Mouse (Mus musculus): ENCODE data around the gene Sik3. TPM values are rescaled to one million over a fixed set of nuclear protein-coding genes. Genes with fewer than 3 reads are reported as not detected.
A peak's percentile ranks its signal among the peaks of the same experiment; 100 is the strongest.
"Not testable (repeated sequence)": the region's sequence is repeated elsewhere in the genome, so short reads cannot be mapped to it uniquely, and the experiment has no call there.

Gene Sik3
- total RNA-seq, 1 experiment from 2014 or later = 25.1 TPM

DNA sequence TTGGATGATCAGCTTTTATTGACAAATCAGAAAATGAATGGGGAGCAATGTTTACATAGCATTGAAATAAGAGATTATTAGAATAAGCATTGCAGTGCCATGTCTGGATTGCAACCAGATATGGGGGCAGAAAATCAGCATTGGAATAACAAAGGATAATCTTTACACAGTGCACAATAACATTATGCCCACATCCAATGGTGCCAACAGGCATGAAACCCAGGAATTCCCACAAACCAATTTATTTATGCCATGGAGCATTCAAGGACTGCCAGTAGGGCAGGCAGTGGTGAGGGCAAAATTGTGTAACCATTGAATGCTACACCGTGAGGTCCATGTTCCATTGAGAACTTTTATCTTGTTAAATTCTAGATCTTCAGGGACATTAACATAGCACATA lies 129.4 kb downstream of the Sik3 start:
- no peak for ATAC-seq (replicated peaks; ENCODE audit: low read depth, poor library complexity, severe bottlenecking)

DNA sequence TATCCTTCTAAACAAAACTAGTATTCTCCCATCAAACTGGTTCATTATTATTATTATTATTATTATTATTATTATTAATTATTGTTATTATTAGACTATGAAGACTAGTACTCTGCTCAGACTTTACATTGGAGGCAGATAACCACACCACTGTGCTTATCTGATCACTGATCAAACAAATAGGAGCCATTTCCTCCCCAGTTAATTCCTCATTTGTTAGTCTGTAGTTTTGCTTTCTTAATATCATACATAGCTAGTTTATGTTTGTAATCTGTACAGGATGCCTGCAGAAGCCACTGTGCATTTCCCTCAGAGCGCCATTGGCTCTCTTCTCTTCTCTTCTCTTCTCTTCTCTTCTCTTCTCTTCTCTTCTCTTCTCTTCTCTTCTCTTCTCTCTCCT lies 129.9 kb downstream of the Sik3 start:
- no peak for ATAC-seq (replicated peaks; ENCODE audit: low read depth, poor library complexity, severe bottlenecking)

DNA sequence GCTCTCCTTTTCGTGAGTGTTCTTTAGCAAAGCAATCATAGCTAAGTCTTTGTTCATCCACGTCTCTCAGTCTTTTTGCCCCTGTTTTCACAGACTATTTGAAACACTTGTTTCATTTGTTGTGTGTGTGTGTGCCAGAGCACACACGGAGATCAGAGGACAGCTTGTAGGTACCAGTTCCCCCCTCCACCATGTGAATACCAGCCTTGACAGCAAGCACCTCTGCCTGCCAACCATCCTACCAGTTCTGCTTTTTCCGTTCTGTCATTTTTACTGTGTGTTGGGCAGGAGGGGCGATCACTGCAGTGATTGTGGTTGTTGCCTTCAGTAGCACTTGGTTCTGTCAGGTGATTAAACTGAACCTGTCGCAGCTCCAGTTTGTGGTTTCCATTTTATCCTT lies 132.4 kb downstream of the Sik3 start:
- no peak; the same call in 1 of the 2 replicates for ATAC-seq (replicated peaks; ENCODE audit: low read depth, poor library complexity, severe bottlenecking)

GRCm38 (mm10) chr9:46146437-46146836 lies 133.8 kb downstream of the Sik3 start:
- no peak for ATAC-seq (replicated peaks; ENCODE audit: low read depth, poor library complexity, severe bottlenecking)

DNA sequence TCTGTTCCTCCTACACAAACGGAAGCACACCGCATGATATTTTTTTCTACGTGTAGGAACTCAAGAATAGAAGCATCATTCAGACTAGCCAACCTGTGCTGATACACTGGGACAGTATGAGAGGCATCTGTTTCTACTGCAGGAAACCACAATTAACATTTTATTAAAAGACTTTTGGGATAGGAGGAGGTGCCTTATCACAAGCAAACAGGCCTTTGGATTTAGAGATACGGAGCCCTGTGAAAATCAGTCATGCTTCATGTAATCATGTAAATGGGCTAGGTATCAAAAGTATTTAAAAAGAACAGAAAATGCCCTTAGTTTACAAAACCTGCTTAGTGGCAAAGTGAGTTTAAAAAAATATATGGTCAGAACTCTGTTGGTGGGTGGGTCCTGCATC lies 136.1 kb downstream of the Sik3 start:
- no peak for ATAC-seq (replicated peaks; ENCODE audit: low read depth, poor library complexity, severe bottlenecking)

GRCm38 (mm10) chr9:46149392-46149791 lies 136.8 kb downstream of the Sik3 start:
- ATAC-seq (replicated peaks; ENCODE audit: low read depth, poor library complexity, severe bottlenecking) = peak; percentile 41; the same call in 1 of the 2 replicates

DNA sequence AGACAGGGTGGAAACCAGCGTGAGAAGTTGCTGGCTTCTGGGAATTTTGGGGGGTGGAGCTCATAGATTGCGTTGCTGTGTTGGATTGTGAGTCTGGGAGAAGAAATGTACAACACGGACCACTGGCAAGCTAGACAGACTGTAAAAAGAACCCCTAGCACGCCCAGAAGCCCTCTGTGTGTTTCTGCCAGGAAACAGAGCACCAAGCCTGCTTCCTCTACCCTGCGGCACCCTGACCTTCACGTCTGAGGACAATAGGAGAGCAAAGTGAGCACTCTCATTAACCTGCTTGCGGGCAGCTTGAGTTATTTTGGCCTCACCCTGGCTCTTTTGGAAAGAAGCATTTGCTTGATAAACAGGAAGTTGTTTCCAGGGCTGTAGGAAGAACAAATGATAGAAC lies 137.5 kb downstream of the Sik3 start:
- peak; percentile 34; the same call in 1 of the 2 replicates for ATAC-seq (replicated peaks; ENCODE audit: low read depth, poor library complexity, severe bottlenecking)

GRCm38 (mm10) chr9:46150890-46151703 lies 138.5 kb downstream of the Sik3 start:
- ATAC-seq (replicated peaks; ENCODE audit: low read depth, poor library complexity, severe bottlenecking) = peak; percentile 10; the same call in 1 of the 2 replicates

- ATAC-seq (replicated peaks; ENCODE audit: low read depth, poor library complexity, severe bottlenecking) = no peak
Observed at GRCm38 (mm10) chr9:46151704-46152040, 139.1 kb downstream of the Sik3 start.

GRCm38 (mm10) chr9:46152067-46153015 lies 139.7 kb downstream of the Sik3 start:
- ATAC-seq (replicated peaks; ENCODE audit: low read depth, poor library complexity, severe bottlenecking) = no peak

DNA sequence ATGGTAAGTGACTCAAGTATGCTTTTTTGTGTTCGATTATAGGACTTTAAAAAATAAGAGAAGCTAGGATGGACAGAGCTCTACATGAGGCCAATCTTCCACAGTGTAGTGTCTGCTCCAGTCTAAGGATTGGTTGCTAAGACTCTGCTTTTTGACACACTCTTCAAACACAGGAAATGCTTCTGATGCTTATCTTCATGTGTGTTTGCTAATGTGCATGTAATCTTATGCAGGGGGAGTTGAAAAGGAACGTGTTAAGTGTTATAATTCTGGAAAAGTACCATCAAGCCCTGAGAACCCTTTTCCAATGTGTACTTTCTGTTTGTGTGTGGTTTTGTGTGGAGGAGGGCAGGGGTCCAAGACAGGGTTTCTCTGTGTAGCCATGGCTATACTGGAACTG lies 141.8 kb downstream of the Sik3 start:
- no peak for ATAC-seq (replicated peaks; ENCODE audit: low read depth, poor library complexity, severe bottlenecking)

- ATAC-seq (replicated peaks; ENCODE audit: low read depth, poor library complexity, severe bottlenecking) = no peak
Observed at GRCm38 (mm10) chr9:46155026-46155425, 142.4 kb downstream of the Sik3 start.

- not testable (repeated sequence) for ATAC-seq (replicated peaks; ENCODE audit: low read depth, poor library complexity, severe bottlenecking)
Observed at GRCm38 (mm10) chr9:46155818-46156217, 143.2 kb downstream of the Sik3 start.

GRCm38 (mm10) chr9:46156711-46157110 lies 144.1 kb downstream of the Sik3 start:
- ATAC-seq (replicated peaks; ENCODE audit: low read depth, poor library complexity, severe bottlenecking) = no peak

DNA sequence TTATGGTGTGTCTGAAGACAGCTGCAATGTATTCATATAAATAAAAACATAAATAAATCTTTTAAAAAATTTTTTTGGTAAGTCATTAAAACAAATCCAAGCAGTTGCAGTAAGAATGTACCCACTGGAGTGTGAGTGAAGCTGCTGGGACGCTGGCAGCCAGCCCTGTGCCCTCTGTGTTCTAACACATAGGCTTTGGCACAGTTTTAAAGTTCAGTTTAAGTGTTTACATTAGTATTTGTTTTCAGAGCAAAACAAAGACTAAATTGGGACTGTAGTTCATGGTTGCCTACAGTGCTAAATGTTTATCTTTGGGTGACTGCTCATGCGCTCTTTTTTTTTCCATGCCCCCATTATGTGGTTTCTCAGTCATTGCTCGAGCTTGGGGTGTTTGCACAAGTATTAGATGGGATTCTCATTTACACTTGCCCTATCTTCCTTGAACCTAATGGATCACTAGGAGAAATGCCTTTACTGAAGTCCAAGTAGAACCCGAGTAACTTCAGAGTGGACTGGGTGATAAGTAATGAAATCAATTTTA lies 145.7 kb downstream of the Sik3 start:
- no peak for ATAC-seq (replicated peaks; ENCODE audit: low read depth, poor library complexity, severe bottlenecking)

DNA sequence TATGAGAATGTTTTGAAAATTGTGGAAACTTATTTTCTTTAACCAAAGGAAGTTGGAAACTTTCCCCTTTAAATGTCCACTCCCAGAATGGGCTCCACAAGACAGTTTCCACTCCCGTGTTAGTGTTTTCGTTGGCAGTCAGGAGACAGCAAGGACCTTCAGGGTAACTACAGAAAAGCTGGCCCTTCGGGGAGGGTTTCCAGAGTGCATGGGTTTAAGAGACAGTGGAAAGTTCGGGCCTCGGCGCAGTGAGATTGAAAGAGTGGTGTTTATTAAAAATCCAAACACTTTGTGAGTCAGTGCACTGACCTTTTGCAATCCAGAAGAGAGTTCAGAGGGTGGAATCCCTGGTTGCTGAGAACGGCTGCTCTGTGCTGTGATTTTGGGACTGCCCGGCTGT lies 150.8 kb downstream of the Sik3 start:
- no peak for ATAC-seq (replicated peaks; ENCODE audit: low read depth, poor library complexity, severe bottlenecking)

DNA sequence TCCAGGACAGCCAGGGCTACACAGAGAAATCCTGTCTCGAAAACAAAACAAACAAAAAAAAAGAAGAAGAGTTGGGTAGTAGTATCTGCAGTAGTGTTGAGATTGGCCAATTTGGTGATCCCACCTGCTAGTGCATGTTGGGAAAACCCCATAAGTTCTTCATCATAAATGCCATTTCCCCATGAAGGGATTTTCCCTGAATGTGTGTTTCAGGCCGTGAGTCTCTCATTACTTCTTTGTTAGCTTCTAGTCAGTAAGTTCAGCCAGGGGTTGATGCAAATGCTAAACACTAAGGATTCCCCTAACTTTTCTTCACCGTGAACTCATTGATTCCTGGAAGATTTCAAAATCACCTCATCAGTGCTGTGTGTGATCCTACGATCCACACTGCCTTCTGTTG lies 156.2 kb downstream of the Sik3 start:
- no peak for ATAC-seq (replicated peaks; ENCODE audit: low read depth, poor library complexity, severe bottlenecking)

GRCm38 (mm10) chr9:46172251-46172650 lies 159.6 kb downstream of the Sik3 start:
- no peak for ATAC-seq (replicated peaks; ENCODE audit: low read depth, poor library complexity, severe bottlenecking)

DNA sequence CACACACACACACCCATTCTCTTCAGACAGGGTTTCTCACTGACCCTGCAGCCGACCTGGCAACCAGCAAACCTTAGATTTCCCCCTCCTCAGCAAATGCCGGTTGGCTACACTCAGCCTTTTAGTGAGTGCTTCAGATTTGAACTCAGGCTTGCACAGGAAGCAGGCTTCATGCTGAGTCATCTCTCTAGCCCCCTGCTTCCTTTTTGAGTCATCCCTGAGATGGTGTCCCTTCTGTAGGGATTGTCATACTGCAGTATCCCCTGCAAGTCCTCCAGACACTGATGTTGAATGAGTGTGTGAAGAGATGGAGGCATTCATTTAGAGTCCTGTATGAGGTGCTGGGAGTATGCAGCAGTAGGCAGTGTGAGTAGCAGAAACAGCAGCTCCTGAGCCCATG lies 160.3 kb downstream of the Sik3 start:
- ATAC-seq (replicated peaks; ENCODE audit: low read depth, poor library complexity, severe bottlenecking) = no peak

GRCm38 (mm10) chr9:46173919-46174318 lies 161.3 kb downstream of the Sik3 start:
- no peak for ATAC-seq (replicated peaks; ENCODE audit: low read depth, poor library complexity, severe bottlenecking)

DNA sequence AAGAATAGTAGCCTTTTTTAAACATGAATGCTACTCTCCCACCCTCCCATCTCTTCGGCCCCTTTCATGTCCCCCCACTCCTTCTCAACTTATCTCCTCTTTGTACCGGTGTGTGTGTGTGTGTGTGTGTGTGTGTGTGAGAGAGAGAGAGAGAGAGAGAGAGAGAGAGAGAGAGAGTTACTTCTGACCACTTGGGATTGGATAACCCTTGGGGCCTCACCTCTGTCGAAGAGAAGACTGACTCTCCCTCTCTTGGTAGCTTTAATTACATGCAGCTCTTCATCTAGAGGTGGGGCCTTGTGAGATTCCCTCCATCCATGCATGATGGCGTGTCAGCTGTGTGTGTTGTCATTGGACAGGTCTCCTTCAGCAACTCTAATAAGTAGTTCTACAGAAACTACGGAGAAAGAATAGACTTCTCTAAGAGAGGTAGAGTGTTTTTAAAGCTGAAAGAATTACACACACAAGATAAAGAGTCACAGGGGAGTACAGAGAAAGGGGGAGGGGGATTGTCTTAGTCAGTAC lies 162.2 kb downstream of the Sik3 start:
- no peak for ATAC-seq (replicated peaks; ENCODE audit: low read depth, poor library complexity, severe bottlenecking)
